Mouse (Mus musculus) hindbrain, embryonic 11.5 days (tissue): ENCODE data around the gene Ly6g6c. TPM values are rescaled to one million over a fixed set of nuclear protein-coding genes. Genes with fewer than 3 reads are reported as not detected.

ENCODE experiments used
- ATAC-seq: fragments of 200-750 bp; cut with Nextera tagmentation; 2 replicates; pipeline ENCODE4 v1.8.0; 2017; ENCODE audit warnings: mild to moderate bottlenecking, moderate TSS enrichment, moderate library complexity; ENCODE audit not compliant: low FRiP score
- DNase-seq: peaks from one replicate; pipeline ENCODE4 v3.0.0-alpha.2; 2015; ENCODE audit warnings: low spot score
- H3K27ac ChIP-seq: fragments of 300-500 bp; sonication (generic); 2 replicates; pipeline ENCODE4 v1.5.1; 2014; ENCODE audit warnings: mild to moderate bottlenecking, low read depth, low read length
- H3K27me3 ChIP-seq: fragments of 300-500 bp; sonication (generic); 2 replicates; pipeline ENCODE4 v1.6.1; 2014; ENCODE audit warnings: mild to moderate bottlenecking, low read length, moderate library complexity, mixed read lengths; ENCODE audit not compliant: control insufficient read depth, insufficient read depth
- H3K36me3 ChIP-seq: fragments of 300-500 bp; sonication (generic); 2 replicates; pipeline ENCODE4 v1.6.1; 2014; ENCODE audit warnings: mild to moderate bottlenecking, low read length, moderate library complexity, mixed read lengths; ENCODE audit not compliant: control insufficient read depth, insufficient read depth
- H3K4me1 ChIP-seq: fragments of 300-500 bp; sonication (generic); replicated peaks from 2 replicates; pipeline ENCODE4 v1.6.1; 2014; ENCODE audit warnings: low read length, mixed read lengths; ENCODE audit not compliant: control insufficient read depth, insufficient read depth
- H3K4me2 ChIP-seq: fragments of 300-500 bp; sonication (generic); replicated peaks from 2 replicates; pipeline ENCODE4 v1.6.1; 2014; ENCODE audit warnings: mild to moderate bottlenecking, low read depth, low read length
- H3K4me3 ChIP-seq: fragments of 300-500 bp; sonication (generic); 2 replicates; pipeline ENCODE4 v1.5.1; 2014; ENCODE audit warnings: low read depth, low read length
- H3K9ac ChIP-seq: fragments of 300-500 bp; sonication (generic); 2 replicates; pipeline ENCODE4 v1.6.1; 2014; ENCODE audit warnings: low read depth, low read length
- H3K9me3 ChIP-seq: fragments of 300-500 bp; sonication (generic); 2 replicates; pipeline ENCODE4 v1.6.1; 2016; ENCODE audit warnings: low read length; ENCODE audit not compliant: control insufficient read depth
- WGBS: fragments of 180-500 bp; shearing (Covaris S2); extraction: QIAGEN DNeasy Blood & Tissue Kit; methylation state at CpG from one replicate; pipeline ENCODE4 v1.1.7; 2014; 5-methylcytosine and 5-hydroxymethylcytosine counted together
- polyA plus RNA-seq: library from polyadenylated mRNA; unstranded; fragments of >200 nt; fragmentation: Nextera tagmentation; extraction: Ambion mirVana; gene quantifications from 2 replicates; pipeline ENCODE4 v1.2.1, GENCODE M21; 2014

Gene Ly6g6c
- polyA plus RNA-seq, 1 experiment from 2014 or later: 0.19 TPM

DNA sequence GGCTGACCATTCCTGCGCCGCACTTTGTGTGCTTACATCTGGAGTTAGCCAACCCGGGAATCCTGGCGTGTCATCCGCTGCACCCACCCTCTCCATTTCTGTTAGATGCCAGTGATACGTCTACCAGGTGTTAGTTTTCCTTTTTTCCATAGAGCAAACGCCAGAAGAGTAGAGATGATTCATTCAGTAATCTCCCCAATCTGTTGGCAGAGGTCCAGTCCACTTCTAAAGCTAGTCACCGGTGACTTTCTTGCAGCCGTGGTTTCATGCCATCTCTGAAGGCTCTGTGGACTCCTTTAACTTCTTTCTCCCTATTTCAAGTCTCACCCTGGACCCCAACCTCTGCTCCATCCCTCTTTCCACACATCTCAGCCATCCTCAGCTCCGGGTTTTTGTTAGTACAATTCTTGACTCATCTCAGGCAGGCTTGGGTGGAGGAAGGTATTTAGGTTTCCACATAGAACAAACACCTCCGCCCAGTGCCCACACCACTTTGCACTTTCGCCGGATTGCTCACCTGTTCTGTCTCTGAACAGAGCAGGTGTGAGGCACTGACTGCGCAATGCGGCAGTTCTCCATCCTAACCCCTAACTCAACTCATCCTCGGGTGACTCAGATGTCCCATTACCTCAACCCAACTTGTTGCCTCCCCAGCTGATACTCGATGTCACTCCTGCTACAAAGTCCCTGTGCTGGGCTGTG lies 3.2 kb downstream of the Ly6g6c start:
- Histone ChIP-seq H3K27ac (no peak overlapping the region), H3K9ac (no peak overlapping the region), H3K4me2 (no peak overlapping the region), H3K36me3 (no peaks in the 10 kb centered on the region), H3K4me1 (peaks cover 3% of the 10 kb centered on the region; the same call in 1 of the 2 replicates), H3K4me3 (no peak overlapping the region), H3K9me3 (no peaks in the 10 kb centered on the region), H3K27me3 (peaks cover 13% of the 10 kb centered on the region)
- ATAC-seq: no peak
- no peak for DNase-seq
- 85% methylated on average over 17 of the region's 17 CpGs for WGBS

DNA sequence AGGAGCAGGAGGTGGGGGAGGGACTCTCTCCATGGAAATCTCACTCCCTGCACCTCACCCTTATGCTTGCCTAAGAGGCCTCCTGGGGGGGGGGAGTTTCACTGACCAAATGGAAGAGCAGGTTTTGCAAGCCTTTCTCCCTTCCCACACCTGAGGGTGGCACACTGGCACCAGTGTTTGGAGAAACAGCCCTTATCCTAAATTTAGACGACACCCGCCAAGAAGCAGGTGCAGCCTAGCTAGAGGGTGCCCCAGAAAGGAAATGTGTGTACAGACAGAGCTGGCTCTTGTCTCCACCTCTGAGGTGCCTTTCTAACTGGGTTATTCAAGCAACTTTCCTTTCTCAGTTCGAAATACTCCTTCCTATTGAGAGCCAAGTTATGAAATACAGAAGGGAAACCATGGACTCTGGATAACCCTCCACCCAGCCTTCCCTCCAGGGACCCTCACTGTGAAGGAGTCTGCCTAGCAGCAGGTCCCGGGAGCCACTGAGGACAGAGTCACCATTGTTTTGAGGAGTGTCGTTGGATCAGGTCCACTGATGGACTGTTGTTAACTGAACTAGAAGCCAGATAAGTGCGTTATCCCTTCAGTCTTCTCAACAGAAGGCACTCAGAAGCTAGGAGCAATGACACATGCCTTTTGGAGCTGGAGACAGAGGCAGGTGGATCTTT lies 5.5 kb downstream of the Ly6g6c start:
- H3K9me3 ChIP-seq: no peaks in the 10 kb centered on the region
- WGBS: 56% methylated on average over 6 of the region's 6 CpGs
- no peak overlapping the region for H3K9ac ChIP-seq
- ATAC-seq: no peak
- H3K4me1 ChIP-seq: no peaks in the 10 kb centered on the region
- H3K27ac ChIP-seq: no peak overlapping the region
- H3K27me3 ChIP-seq: peaks cover 7% of the 10 kb centered on the region
- no peak overlapping the region for H3K4me2 ChIP-seq
- no peak for DNase-seq
- H3K36me3 ChIP-seq: no peaks in the 10 kb centered on the region
- no peak overlapping the region for H3K4me3 ChIP-seq

DNA sequence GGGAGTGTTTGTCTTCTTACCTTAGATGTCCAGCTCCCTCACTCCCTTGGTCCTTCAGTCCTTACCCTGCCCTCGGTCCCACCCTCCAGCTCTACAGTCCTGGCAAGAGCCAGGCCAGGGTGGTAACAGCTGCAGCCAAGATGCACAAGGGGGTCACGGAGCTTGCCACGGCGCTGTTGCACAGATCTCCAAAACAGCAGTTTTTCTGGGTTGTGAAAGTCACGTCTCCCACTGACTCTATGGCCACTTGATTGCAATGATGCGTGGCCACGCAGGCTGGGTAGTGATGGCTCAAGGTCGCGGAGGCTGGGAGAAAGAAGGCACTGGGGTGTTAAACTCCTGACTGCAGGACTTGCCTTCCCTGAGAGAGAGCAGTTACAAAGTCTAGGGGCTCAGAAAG lies 6.3 kb downstream of the Ly6g6c start:
- Histone ChIP-seq H3K4me1 (no peaks in the 10 kb centered on the region), H3K27ac (no peak overlapping the region), H3K36me3 (no peaks in the 10 kb centered on the region), H3K9ac (no peak overlapping the region), H3K4me2 (no peak overlapping the region), H3K27me3 (0 out of 2 replicates have a peak, but pooled peaks cover 2% of the 10 kb centered on the region), H3K9me3 (no peaks in the 10 kb centered on the region), H3K4me3 (no peak overlapping the region)
- ATAC-seq: no peak
- 86% methylated on average over 9 of the region's 9 CpGs for WGBS
- DNase-seq: no peak

DNA sequence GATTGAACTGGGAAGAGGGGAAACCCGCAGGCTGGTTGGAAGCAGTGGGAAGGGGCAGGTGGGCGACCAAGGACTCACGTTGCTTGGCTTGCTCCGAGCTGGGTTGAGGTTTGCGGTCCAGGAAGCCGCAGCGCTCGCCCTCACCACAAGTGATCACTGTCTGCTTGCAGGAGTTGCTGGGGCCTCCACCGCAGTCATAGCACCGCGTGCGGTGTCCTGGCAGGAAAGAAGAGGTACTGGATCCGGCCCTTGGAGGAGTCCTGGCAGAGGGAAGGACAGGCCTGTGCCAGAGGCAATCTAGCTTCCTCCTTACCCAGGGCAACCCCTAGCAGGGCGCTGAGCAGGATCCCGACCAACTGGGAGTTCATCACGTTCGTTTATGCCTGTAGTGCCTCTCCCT lies 8.9 kb downstream of the Ly6g6c start:
- 61% methylated on average over 17 of the region's 17 CpGs for WGBS
- H3K27ac ChIP-seq: no peak overlapping the region
- DNase-seq (no peak), ATAC-seq (no peak)
- no peak overlapping the region for H3K4me2 ChIP-seq
- 0 out of 2 replicates have a peak, but pooled peaks cover 7% of the 10 kb centered on the region for H3K4me1 ChIP-seq
- H3K36me3 ChIP-seq: no peaks in the 10 kb centered on the region
- H3K9me3 ChIP-seq: no peaks in the 10 kb centered on the region
- H3K4me3 ChIP-seq: no peak overlapping the region
- H3K27me3 ChIP-seq: no peaks in the 10 kb centered on the region
- H3K9ac ChIP-seq: no peak overlapping the region

DNA sequence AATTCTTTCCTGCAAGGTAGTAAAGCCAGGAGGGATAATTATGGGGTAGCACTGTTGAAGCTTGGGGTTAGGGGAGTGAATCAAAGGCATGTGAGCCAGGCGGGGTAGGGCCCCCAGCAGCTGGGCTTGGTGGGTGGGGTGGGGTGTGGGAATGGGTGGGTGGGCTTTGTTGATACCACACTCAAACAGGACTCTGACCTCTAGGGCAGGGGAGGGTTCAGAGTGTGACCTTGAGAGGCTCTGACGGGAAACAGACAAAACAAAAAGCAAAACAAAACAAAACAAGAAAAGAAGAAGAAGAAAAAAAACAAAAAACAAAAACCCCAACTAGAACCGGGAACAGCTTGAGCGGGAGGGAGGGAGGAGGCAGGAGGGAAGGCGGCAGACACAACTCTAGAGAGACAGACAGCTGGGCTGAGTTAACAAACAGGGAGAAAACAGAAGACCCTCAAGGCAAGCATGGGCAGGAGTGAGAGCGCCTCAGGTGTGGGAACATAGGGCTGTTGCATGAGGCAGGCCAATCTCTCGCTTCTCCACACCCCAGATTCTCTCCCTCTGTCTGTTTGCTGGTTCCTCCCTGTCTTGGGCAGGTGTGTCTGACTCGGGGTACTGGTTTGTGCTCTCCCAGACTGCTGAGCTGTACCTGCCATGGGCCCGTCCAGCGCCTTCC lies 11.5 kb downstream of the Ly6g6c start, which contains the start of gene Ly6g6e:
Gene Ly6g6e (plus strand): TSS at position 396 of the 670 bp plus-strand sequence.
- Histone ChIP-seq H3K4me1 (0 out of 2 replicates have a peak, but pooled peaks cover 7% of the 10 kb centered on the region), H3K4me2 (peak within 1 kb of the TSS; percentile 26), H3K9me3 (no peaks in the 10 kb centered on the region), H3K27ac (no peak within 1 kb of the TSS), H3K9ac (peak within 1 kb of the TSS; percentile 25), H3K4me3 (no peak within 1 kb of the TSS; the same call in 1 of the 2 replicates), H3K36me3 (no peaks in the 10 kb centered on the region), H3K27me3 (no peaks in the 10 kb centered on the region)
- 30% methylated on average over 10 of the region's 10 CpGs for WGBS
- ATAC-seq: no peak
- no peak for DNase-seq

DNA sequence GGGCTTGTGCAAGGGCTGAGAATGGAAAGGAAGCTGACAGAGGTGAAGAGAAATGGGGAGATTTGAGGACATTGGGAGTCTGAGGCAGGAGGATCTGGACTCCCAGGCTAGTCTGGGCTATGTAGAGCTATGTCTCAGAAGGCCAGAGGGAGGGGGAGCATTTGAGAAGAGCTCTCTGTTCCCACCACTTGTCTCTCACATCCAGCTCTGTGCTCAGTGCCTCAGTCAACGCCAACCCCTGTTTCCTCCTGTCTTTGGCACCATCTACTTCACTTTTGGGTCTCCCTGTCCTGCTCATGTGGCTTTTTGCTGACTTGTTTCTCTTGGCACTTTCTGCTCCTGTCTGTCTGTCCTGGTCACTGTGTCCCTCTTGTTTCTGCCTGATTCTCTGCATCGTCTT lies 12.1 kb downstream of the Ly6g6c start:
- H3K27ac ChIP-seq: no peak overlapping the region
- H3K9me3 ChIP-seq: no peaks in the 10 kb centered on the region
- H3K4me1 ChIP-seq: 0 out of 2 replicates have a peak, but pooled peaks cover 7% of the 10 kb centered on the region
- WGBS: 37% methylated on average over 2 of the region's 2 CpGs
- ATAC-seq (no peak), DNase-seq (peak; percentile 22)
- no peak overlapping the region; the same call in 1 of the 2 replicates for H3K4me3 ChIP-seq
- H3K9ac ChIP-seq: peak overlapping the region; percentile 25
- H3K4me2 ChIP-seq: peak overlapping the region; percentile 26
- H3K27me3 ChIP-seq: no peaks in the 10 kb centered on the region
- H3K36me3 ChIP-seq: no peaks in the 10 kb centered on the region

DNA sequence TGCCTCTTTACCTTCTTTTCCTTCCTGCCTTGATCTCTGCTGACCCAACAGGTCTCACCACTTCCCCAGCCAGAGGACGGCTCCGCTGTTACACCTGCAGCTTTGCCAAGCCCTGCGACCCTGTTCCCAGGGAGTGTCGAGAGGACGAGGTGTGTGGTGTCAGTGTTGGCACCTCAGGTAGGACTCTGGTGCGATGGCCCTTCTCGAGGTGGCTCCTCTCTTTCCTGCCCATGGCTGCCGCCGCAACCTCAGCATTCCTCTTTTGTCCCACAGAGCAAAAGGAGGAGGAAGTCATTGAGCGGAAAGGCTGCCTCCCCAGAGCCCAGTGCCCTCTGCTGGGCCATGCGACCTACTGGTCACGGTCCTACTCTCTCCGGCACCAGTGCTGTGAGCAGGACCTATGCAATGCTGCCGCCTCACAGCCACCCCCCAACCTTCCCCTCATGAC lies 12.6 kb downstream of the Ly6g6c start, which contains the start of gene Ly6g6d:
Gene Ly6g6d (minus strand): TSS at position 280 of the 448 bp plus-strand sequence.
- no peak within 1 kb of the TSS; the same call in 1 of the 2 replicates for H3K4me3 ChIP-seq
- no peaks in the 10 kb centered on the region for H3K9me3 ChIP-seq
- H3K36me3 ChIP-seq: no peaks in the 10 kb centered on the region
- H3K4me2 ChIP-seq: peak within 1 kb of the TSS; percentile 26
- DNase-seq (peak; percentile 53), ATAC-seq (peak; percentile 33; the same call in 1 of the 2 replicates)
- WGBS: 9% methylated on average over 14 of the region's 14 CpGs
- no peaks in the 10 kb centered on the region for H3K27me3 ChIP-seq
- H3K27ac ChIP-seq: no peak within 1 kb of the TSS
- 0 out of 2 replicates have a peak, but pooled peaks cover 7% of the 10 kb centered on the region for H3K4me1 ChIP-seq
- peak within 1 kb of the TSS; percentile 25 for H3K9ac ChIP-seq

DNA sequence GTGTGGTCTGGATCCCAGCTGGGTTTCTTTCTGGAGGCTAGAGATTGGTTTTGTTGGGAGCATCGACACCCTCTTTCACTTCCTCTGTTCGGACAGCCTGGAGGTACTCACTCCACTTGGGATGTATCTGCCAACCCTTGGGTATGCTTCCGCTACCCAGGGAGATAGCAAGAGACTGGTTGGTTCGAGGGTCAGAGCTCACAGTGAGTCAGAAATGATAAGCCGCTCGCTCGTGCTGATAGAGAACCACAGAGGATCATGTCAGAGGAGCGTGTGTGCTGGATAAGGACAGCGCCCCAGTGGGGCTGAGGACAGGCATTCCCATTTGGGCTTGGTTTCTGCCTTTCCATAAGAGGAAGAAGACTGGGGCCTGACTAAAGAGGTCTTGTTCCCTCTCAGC lies 14.6 kb downstream of the Ly6g6c start:
- H3K4me1 ChIP-seq: 0 out of 2 replicates have a peak, but pooled peaks cover 7% of the 10 kb centered on the region
- H3K9ac ChIP-seq: 0 out of 2 replicates have a peak overlapping the region, but pooled peaks have one; percentile 21
- H3K36me3 ChIP-seq: no peaks in the 10 kb centered on the region
- H3K9me3 ChIP-seq: no peaks in the 10 kb centered on the region
- H3K4me3 ChIP-seq: no peak overlapping the region
- H3K27ac ChIP-seq: no peak overlapping the region
- no peak for ATAC-seq
- no peaks in the 10 kb centered on the region for H3K27me3 ChIP-seq
- H3K4me2 ChIP-seq: no peak overlapping the region
- WGBS: 74% methylated on average over 9 of the region's 9 CpGs
- DNase-seq: no peak
